Mouse (Mus musculus) embryonic facial prominence, embryonic 14.5 days (tissue): Measurements from ENCODE around the gene Dync1i1. TPM values are rescaled to one million over a fixed set of nuclear protein-coding genes. Genes with fewer than 3 reads are reported as not detected.

Experiments used
- ATAC-seq: fragments of 200-750 bp; cut with Nextera tagmentation; 2 replicates; pipeline ENCODE4 v1.8.0; 2017; ENCODE audit warnings: low read depth, moderate number of reproducible peaks, moderate TSS enrichment
- DNase-seq: peaks from one replicate; pipeline ENCODE4 v3.0.0-alpha.2; 2015; ENCODE audit warnings: low spot score
- H3K27ac ChIP-seq: fragments of 300-500 bp; sonication (generic); replicated peaks from 2 replicates; pipeline ENCODE4 v1.5.1; 2014; ENCODE audit warnings: low read depth, mild to moderate bottlenecking, low read length, moderate library complexity
- H3K27me3 ChIP-seq: fragments of 300-500 bp; sonication (generic); replicated peaks from 2 replicates; pipeline ENCODE4 v1.6.1; 2014; ENCODE audit warnings: low read length; ENCODE audit not compliant: control insufficient read depth, insufficient read depth
- H3K36me3 ChIP-seq: fragments of 300-500 bp; sonication (generic); 2 replicates; pipeline ENCODE4 v1.6.1; 2014; ENCODE audit warnings: low read length, mixed read lengths; ENCODE audit not compliant: control insufficient read depth, insufficient read depth
- H3K4me1 ChIP-seq: fragments of 300-500 bp; sonication (generic); 2 replicates; pipeline ENCODE4 v1.6.1; 2014; ENCODE audit warnings: antibody characterized with exemption, low read length; ENCODE audit not compliant: control insufficient read depth, insufficient read depth
- H3K4me2 ChIP-seq: fragments of 300-500 bp; sonication (generic); 2 replicates; pipeline ENCODE4 v1.6.1; 2014; ENCODE audit warnings: low read depth, mild to moderate bottlenecking, low read length, moderate library complexity, mixed read lengths
- H3K4me3 ChIP-seq: fragments of 300-500 bp; sonication (generic); 2 replicates; pipeline ENCODE4 v1.5.1; 2014; ENCODE audit warnings: low read depth, mild to moderate bottlenecking, low read length
- H3K9ac ChIP-seq: fragments of 300-500 bp; sonication (generic); 2 replicates; pipeline ENCODE4 v1.6.1; 2014; ENCODE audit warnings: low read depth, mild to moderate bottlenecking, low read length, moderate library complexity, mixed read lengths
- H3K9me3 ChIP-seq: fragments of 300-500 bp; sonication (generic); 2 replicates; pipeline ENCODE4 v1.6.1; 2016; ENCODE audit warnings: low read length; ENCODE audit not compliant: control insufficient read depth
- WGBS: fragments of 180-500 bp; shearing (Covaris S2); extraction: QIAGEN DNeasy Blood & Tissue Kit; methylation state at CpG from one replicate; pipeline ENCODE4 v1.1.7; 2014; 5-methylcytosine and 5-hydroxymethylcytosine counted together
- polyA plus RNA-seq: library from polyadenylated mRNA; unstranded; fragments of >200 nt; fragmentation: Nextera tagmentation; extraction: Ambion mirVana; gene quantifications from 2 replicates; pipeline ENCODE4 v1.2.1, GENCODE M21; 2014

Dync1i1 gene
- polyA plus RNA-seq, 1 experiment from 2014 or later = 14.3 TPM

- H3K27me3 ChIP-seq = peaks cover 9% of the 10 kb centered on the region; the same call in 1 of the 2 replicates
- H3K27ac ChIP-seq = no peak overlapping the region
- H3K36me3 ChIP-seq = no peaks in the 10 kb centered on the region
- no peak for DNase-seq
- 0 out of 2 replicates have a peak, but pooled peaks cover 13% of the 10 kb centered on the region for H3K4me1 ChIP-seq
- no peak for ATAC-seq
- 73% methylated on average over 1 of the region's 1 CpGs for WGBS
- no peaks in the 10 kb centered on the region for H3K9me3 ChIP-seq
- H3K4me3 ChIP-seq = no peak overlapping the region
- no peak overlapping the region for H3K4me2 ChIP-seq
- no peak overlapping the region for H3K9ac ChIP-seq
Observed at GRCm38 (mm10) chr6:5723986-5724385, 1.5 kb upstream of the Dync1i1 start.

DNA sequence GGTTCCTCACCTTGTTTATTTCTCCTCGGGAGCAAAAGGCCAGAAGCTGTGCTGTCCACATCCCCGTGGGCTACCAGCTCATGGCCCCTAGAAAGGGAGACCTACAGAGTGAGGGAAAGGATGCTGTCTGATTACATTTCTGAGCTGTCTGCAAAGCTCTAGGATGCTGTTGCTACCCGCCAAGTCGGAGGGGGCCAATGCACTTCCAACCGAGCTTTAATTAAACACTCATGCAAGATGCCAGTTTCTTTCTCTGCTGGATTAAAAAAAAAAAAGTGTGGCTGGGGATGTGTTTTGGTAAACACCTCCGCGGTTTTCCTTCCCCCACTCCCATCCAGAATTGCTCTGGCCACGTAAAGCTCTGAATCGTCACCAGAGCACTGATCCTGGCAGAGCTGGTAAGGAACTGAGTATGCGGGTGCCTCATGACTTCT, 815 bp downstream of the Dync1i1 start:
- ATAC-seq (peak; percentile 45; the same call in 1 of the 2 replicates), DNase-seq (no peak)
- 3% methylated on average over 10 of the region's 10 CpGs for WGBS
- Histone ChIP-seq H3K27ac (no peak overlapping the region), H3K9ac (peak overlapping the region; percentile 58; the same call in 1 of the 2 replicates), H3K4me3 (peak overlapping the region; percentile 44), H3K36me3 (no peaks in the 10 kb centered on the region), H3K4me2 (peak overlapping the region; percentile 84), H3K9me3 (no peaks in the 10 kb centered on the region), H3K27me3 (peaks cover 9% of the 10 kb centered on the region; the same call in 1 of the 2 replicates), H3K4me1 (0 out of 2 replicates have a peak, but pooled peaks cover 13% of the 10 kb centered on the region)

- no peak overlapping the region for H3K4me3 ChIP-seq
- H3K9ac ChIP-seq = no peak overlapping the region
- DNase-seq (no peak), ATAC-seq (no peak)
- 90% methylated on average over 3 of the region's 3 CpGs for WGBS
- no peak overlapping the region for H3K27ac ChIP-seq
- no peaks in the 10 kb centered on the region for H3K36me3 ChIP-seq
- no peak overlapping the region for H3K4me2 ChIP-seq
- no peaks in the 10 kb centered on the region for H3K9me3 ChIP-seq
- H3K4me1 ChIP-seq = no peaks in the 10 kb centered on the region
- no peaks in the 10 kb centered on the region for H3K27me3 ChIP-seq
Observed at GRCm38 (mm10) chr6:5733217-5733616, 7.8 kb downstream of the Dync1i1 start.

- Histone ChIP-seq H3K9ac (no peak overlapping the region), H3K9me3 (no peaks in the 10 kb centered on the region), H3K4me1 (no peaks in the 10 kb centered on the region), H3K27me3 (no peaks in the 10 kb centered on the region), H3K4me2 (no peak overlapping the region), H3K4me3 (no peak overlapping the region), H3K27ac (no peak overlapping the region), H3K36me3 (no peaks in the 10 kb centered on the region)
- ATAC-seq (no peak), DNase-seq (no peak)
Observed at GRCm38 (mm10) chr6:5734398-5734797, 9.0 kb downstream of the Dync1i1 start.

DNA sequence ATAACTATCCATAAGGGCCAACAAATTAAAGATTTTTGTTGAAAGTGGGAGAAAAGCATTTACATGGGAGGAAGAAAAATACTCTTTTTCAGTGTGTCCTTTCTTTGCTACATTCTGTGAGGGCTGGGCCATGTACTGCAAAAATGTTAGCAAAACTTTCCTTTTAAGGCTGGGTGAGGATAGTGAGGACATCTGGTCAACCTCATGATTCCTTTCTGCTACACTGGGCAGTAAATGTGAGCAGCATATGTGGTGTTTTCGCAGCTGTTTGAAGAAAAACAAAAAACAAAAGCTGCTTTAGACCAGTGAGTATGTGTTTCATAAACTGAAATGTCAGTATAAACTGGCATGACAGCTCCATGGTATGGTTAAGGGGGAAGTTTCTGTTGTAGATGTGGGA, 9.4 kb downstream of the Dync1i1 start:
- Histone ChIP-seq H3K36me3 (no peaks in the 10 kb centered on the region), H3K4me2 (no peak overlapping the region), H3K4me3 (no peak overlapping the region), H3K27me3 (no peaks in the 10 kb centered on the region), H3K9ac (no peak overlapping the region), H3K4me1 (no peaks in the 10 kb centered on the region), H3K9me3 (no peaks in the 10 kb centered on the region), H3K27ac (no peak overlapping the region)
- DNase-seq = no peak
- WGBS = 95% methylated on average over 1 of the region's 1 CpGs
- ATAC-seq = no peak

DNA sequence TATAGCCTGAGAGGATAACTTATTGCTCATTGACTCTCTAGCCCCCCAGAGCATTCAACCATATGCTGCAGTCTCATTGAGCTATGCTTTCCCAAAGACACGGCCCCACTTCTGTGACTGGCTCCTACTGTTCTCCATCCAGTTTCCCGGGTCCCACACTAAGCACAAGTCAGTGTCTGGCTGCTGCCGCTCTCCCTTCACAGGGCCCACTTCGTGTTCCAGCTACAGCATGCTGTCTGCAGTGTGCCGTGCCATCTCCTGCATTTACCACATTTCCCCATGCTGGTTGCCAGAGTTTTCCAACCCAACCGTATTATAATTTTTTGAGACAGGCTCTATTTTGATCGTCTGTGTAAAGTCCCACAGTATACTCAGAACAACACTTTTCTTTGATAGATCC, 14.3 kb downstream of the Dync1i1 start:
- H3K36me3 ChIP-seq = no peaks in the 10 kb centered on the region
- H3K9me3 ChIP-seq = no peaks in the 10 kb centered on the region
- no peaks in the 10 kb centered on the region for H3K27me3 ChIP-seq
- DNase-seq (no peak), ATAC-seq (no peak)
- 81% methylated on average over 7 of the region's 7 CpGs for WGBS
- no peak overlapping the region for H3K4me3 ChIP-seq
- H3K4me1 ChIP-seq = no peaks in the 10 kb centered on the region
- no peak overlapping the region for H3K4me2 ChIP-seq
- no peak overlapping the region for H3K27ac ChIP-seq
- no peak overlapping the region for H3K9ac ChIP-seq

DNA sequence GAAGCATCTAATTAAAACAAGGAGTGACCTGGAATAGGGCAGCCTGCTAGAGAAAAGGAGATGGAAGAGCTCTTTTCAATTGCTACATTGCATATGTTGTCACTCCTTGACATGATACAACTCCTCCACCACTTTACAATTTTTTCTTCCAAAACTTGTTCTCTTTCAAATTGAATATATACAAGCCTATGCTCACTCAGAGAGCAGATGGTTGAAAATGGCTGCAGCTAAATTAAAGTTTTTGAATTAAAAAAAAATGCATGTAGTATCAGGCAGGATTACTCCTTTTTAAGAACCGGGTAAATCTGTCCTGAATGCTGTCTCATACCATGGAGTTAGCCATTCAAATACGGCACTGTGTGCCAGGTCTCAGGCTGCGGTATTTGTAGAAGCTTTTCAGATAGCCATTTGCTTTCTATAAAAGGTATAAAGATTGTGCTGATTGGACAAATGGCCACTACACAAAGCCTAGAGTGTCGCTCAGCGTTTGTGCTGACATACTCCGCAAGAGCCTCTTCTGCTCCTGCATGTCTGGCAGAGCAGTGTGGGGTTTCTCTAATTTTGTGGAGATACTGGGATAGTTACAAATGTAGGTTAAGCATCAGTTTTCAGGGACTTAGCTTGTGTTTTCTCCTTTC, 16.1 kb downstream of the Dync1i1 start:
- no peak overlapping the region for H3K27ac ChIP-seq
- H3K4me1 ChIP-seq = no peaks in the 10 kb centered on the region
- DNase-seq = no peak

GRCm38 (mm10) chr6:5750079-5750711, 24.8 kb downstream of the Dync1i1 start:
- 0 out of 2 replicates have a peak overlapping the region, but pooled peaks have one; percentile 44 for H3K27ac ChIP-seq
- H3K9ac ChIP-seq = no peak overlapping the region
- peaks cover 8% of the 10 kb centered on the region; the same call in 1 of the 2 replicates for H3K4me1 ChIP-seq
- 45% methylated on average over 6 of the region's 6 CpGs for WGBS
- no peak overlapping the region for H3K4me3 ChIP-seq
- H3K9me3 ChIP-seq = peaks cover 6% of the 10 kb centered on the region; the same call in 1 of the 2 replicates
- peak; percentile 93 for ATAC-seq
- DNase-seq = peak; percentile 88
- no peak overlapping the region for H3K4me2 ChIP-seq
- H3K36me3 ChIP-seq = no peaks in the 10 kb centered on the region
- H3K27me3 ChIP-seq = no peaks in the 10 kb centered on the region

More for the DNA sequence above, 16.1 kb downstream of the Dync1i1 start:
- H3K9me3 ChIP-seq = no peaks in the 10 kb centered on the region
- H3K4me3 ChIP-seq = no peak overlapping the region
- WGBS = 89% methylated on average over 6 of the region's 6 CpGs
- ATAC-seq = no peak
- H3K4me2 ChIP-seq = no peak overlapping the region
- H3K27me3 ChIP-seq = no peaks in the 10 kb centered on the region
- H3K9ac ChIP-seq = no peak overlapping the region
- no peaks in the 10 kb centered on the region for H3K36me3 ChIP-seq
